In the genomic region with DNA sequence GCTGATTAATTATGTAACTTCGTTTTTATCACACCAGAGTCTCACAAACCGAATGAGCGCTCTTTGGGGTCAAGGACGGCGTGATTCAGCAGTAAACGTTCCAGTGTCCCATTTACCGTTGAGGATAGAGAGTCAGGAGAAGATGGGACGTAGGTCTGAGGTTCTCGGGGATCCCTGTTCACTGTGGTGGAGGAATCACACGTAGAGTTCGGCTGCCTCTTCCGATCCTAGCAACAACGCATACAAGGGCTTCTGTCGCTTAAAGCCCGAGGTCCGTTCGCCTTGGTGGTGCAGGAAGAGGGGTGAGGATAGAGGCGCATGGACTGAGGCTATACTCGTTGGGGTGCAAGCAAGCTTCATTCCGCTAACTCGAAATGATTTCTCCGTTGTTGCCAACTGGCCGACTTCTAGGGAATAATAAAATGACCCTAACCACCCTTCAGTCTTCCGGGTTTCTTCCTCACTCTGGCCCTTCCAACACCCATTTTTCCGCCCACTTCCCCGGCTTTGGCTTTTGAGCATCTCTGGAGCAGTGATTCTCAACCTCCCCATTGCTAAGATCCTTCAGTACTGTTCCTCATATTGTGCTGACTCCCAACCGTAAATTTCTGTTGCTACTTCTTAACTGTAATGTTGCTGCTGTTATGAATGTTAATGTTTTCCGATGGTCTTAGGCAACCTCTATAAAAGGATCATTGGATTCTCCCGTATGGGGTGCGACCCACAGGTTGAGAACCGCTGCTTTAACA, we compare ENCODE assay signal across 8 mouse cellular contexts. TPM values are rescaled to one million over a fixed set of nuclear protein-coding genes. Genes with fewer than 3 reads are reported as not detected.
A peak's percentile ranks its signal among the peaks of the same experiment; 100 is the strongest.
DNase-seq lines count a peak whose midpoint lies in the region; ATAC-seq and TF ChIP-seq lines count a peak whose summit lies in the region.

No protein-coding gene starts in this region.

- 1% methylated on average over 31 of the region's 31 CpGs for WGBS in limb, embryonic 14.5 days
- 1% methylated on average over 31 of the region's 31 CpGs for WGBS in midbrain, embryonic 14.5 days

- peaks cover 15% of the 10 kb centered on the region for H3K4me1 ChIP-seq in limb, embryonic 14.5 days (ENCODE audit: control insufficient read depth, insufficient read depth, low read length)
- peaks cover 22% of the 10 kb centered on the region for H3K4me1 ChIP-seq in midbrain, embryonic 14.5 days (ENCODE audit: control insufficient read depth, insufficient read depth, low read length)

- H3K27me3 ChIP-seq in limb, embryonic 14.5 days (ENCODE audit: control insufficient read depth, insufficient read depth, low read length): no peaks in the 10 kb centered on the region
- no peaks in the 10 kb centered on the region for H3K27me3 ChIP-seq in midbrain, embryonic 14.5 days (ENCODE audit: control insufficient read depth, insufficient read depth, low read length)

- peak overlapping the region; percentile 57 for H3K4me2 ChIP-seq in limb, embryonic 14.5 days (replicated peaks; ENCODE audit: low read depth, low read length, severe bottlenecking)
- peak overlapping the region; percentile 67 for H3K4me2 ChIP-seq in midbrain, embryonic 14.5 days (ENCODE audit: low read length)

- no peaks in the 10 kb centered on the region for H3K9me3 ChIP-seq in limb, embryonic 14.5 days (ENCODE audit: control insufficient read depth, low read length)
- H3K9me3 ChIP-seq in midbrain, embryonic 14.5 days (ENCODE audit: control insufficient read depth, low read length): no peaks in the 10 kb centered on the region

- H3K36me3 ChIP-seq in limb, embryonic 14.5 days (ENCODE audit: control insufficient read depth, insufficient read depth, low read length): peaks cover 4% of the 10 kb centered on the region
- H3K36me3 ChIP-seq in midbrain, embryonic 14.5 days (ENCODE audit: control insufficient read depth, insufficient read depth, low read length): no peaks in the 10 kb centered on the region

- H3K9ac ChIP-seq in limb, embryonic 14.5 days (ENCODE audit: low read depth, low read length, severe bottlenecking): peak overlapping the region; percentile 49
- H3K9ac ChIP-seq in midbrain, embryonic 14.5 days (replicated peaks; ENCODE audit: low read length): peak overlapping the region; percentile 59

- peak; percentile 11; the same call in 1 of the 2 replicates for ATAC-seq in limb, embryonic 14.5 days (ENCODE audit: low FRiP score, low read depth)
- ATAC-seq in midbrain, embryonic 14.5 days (ENCODE audit: low FRiP score, low TSS enrichment): no peak; the same call in 1 of the 2 replicates

- TF ChIP-seq POLR2A in limb, embryonic 14.5 days (IDR thresholded peaks at IDR 0.05; ENCODE audit: borderline replicate concordance, extremely low read depth, insufficient read depth, insufficient read length): no peak; the same call in 1 of the 2 replicates

- peak overlapping the region; percentile 95 for H3K4me3 ChIP-seq in limb, embryonic 14.5 days (replicated peaks; ENCODE audit: low read length)
- peak overlapping the region; percentile 99 for H3K4me3 ChIP-seq in midbrain, embryonic 14.5 days (replicated peaks; ENCODE audit: low read depth, low read length)

- peak; percentile 43 to 62 for DNase-seq in layer of hippocampus, adult 18-20 months (ENCODE audit: low spot score in 2 of 2)
- DNase-seq in layer of hippocampus, adult 9-10 months (ENCODE audit: low spot score): no peak
- peak; percentile 74 for DNase-seq in cerebellum, adult 9-11 months
- DNase-seq in frontal cortex, postnatal 25 days (ENCODE audit: low spot score in 2 of 2): peak; percentile 31 to 36
- peak; percentile 44 for DNase-seq in hindlimb bud, embryonic 11.5 days (ENCODE audit: extremely low spot score, low read depth, low spot score)
- DNase-seq in limb, embryonic 14.5 days (ENCODE audit: low spot score): no peak
- peak; percentile 65 for DNase-seq in midbrain, embryonic 14.5 days
- peak; percentile 16 to 34 for DNase-seq in spleen, postnatal 36 days (ENCODE audit: low spot score in 2 of 2)

- H3K27ac ChIP-seq in limb, embryonic 14.5 days (replicated peaks; ENCODE audit: low read depth, low read length): peak overlapping the region; percentile 65
- peak overlapping the region; percentile 98 for H3K27ac ChIP-seq in midbrain, embryonic 14.5 days (replicated peaks; ENCODE audit: low read depth, low read length)

RNA-seq across cellular contexts. Expression of a gene that starts 1.4 kb away (rescaled TPM):
- total RNA-seq in layer of hippocampus, adult 18-20 months (2021): 100 to 1,000 TPM; 136 to 142 TPM
- polyA plus RNA-seq in limb, embryonic 14.5 days (2012; rRNA removed): 70.5 and 87.7 TPM in 2 replicates
- 29.3 and 32.0 TPM in 2 replicates for polyA plus RNA-seq in limb, embryonic 14.5 days (2014; fragmentation: Nextera tagmentation; extraction: Ambion mirVana)
- polyA plus RNA-seq in midbrain, embryonic 14.5 days (2014; fragmentation: Nextera tagmentation; extraction: Ambion mirVana): 51.8 and 76.3 TPM in 2 replicates

RNA-seq across cellular contexts. Expression of a gene that starts 31.2 kb away (rescaled TPM):
- 100 to 1,000 TPM; 119 to 124 TPM for total RNA-seq in layer of hippocampus, adult 18-20 months (2021)
- polyA plus RNA-seq in limb, embryonic 14.5 days (2012; rRNA removed): 35.5 and 44.8 TPM in 2 replicates
- 70.5 and 76.7 TPM in 2 replicates for polyA plus RNA-seq in limb, embryonic 14.5 days (2014; fragmentation: Nextera tagmentation; extraction: Ambion mirVana)
- 40.3 and 46.3 TPM in 2 replicates for polyA plus RNA-seq in midbrain, embryonic 14.5 days (2014; fragmentation: Nextera tagmentation; extraction: Ambion mirVana)

RNA-seq across cellular contexts. Expression of a gene that starts 31.4 kb away (rescaled TPM):
- total RNA-seq in layer of hippocampus, adult 18-20 months (2021): 10 to 100 TPM; 19.5 to 20.1 TPM
- 66.9 and 68.2 TPM in 2 replicates for polyA plus RNA-seq in limb, embryonic 14.5 days (2012; rRNA removed)
- 41.5 and 51.9 TPM in 2 replicates for polyA plus RNA-seq in limb, embryonic 14.5 days (2014; fragmentation: Nextera tagmentation; extraction: Ambion mirVana)
- polyA plus RNA-seq in midbrain, embryonic 14.5 days (2014; fragmentation: Nextera tagmentation; extraction: Ambion mirVana): 36.4 and 40.4 TPM in 2 replicates

RNA-seq across cellular contexts. Expression of a gene that starts 38.4 kb away (rescaled TPM):
- 1 to 10 TPM; 2.2 to 3.0 TPM for total RNA-seq in layer of hippocampus, adult 18-20 months (2021)
- 22.1 and 43.0 TPM in 2 replicates for polyA plus RNA-seq in limb, embryonic 14.5 days (2012; rRNA removed)
- 78.7 and 83.6 TPM in 2 replicates for polyA plus RNA-seq in limb, embryonic 14.5 days (2014; fragmentation: Nextera tagmentation; extraction: Ambion mirVana)
- 16.0 and 24.1 TPM in 2 replicates for polyA plus RNA-seq in midbrain, embryonic 14.5 days (2014; fragmentation: Nextera tagmentation; extraction: Ambion mirVana)

RNA-seq across cellular contexts. Expression of a gene that starts 44.8 kb away (rescaled TPM):
- total RNA-seq in layer of hippocampus, adult 18-20 months (2021): 10 to 100 TPM; 24.6 to 26.1 TPM
- 0.09 and 0.11 TPM in 2 replicates for polyA plus RNA-seq in limb, embryonic 14.5 days (2012; rRNA removed)
- 0.04 TPM in 2 replicates for polyA plus RNA-seq in limb, embryonic 14.5 days (2014; fragmentation: Nextera tagmentation; extraction: Ambion mirVana)
- polyA plus RNA-seq in midbrain, embryonic 14.5 days (2014; fragmentation: Nextera tagmentation; extraction: Ambion mirVana): 3.5 and 4.2 TPM in 2 replicates

Comparison
In these comparisons a context has a peak if more than half of its experiments do, and no peak if none do; other contexts are left out.
1. DNase-seq: peak in layer of hippocampus, adult 18-20 months (2 of 2), cerebellum, adult 9-11 months (single experiment), frontal cortex, postnatal 25 days (2 of 2), hindlimb bud, embryonic 11.5 days (single experiment), midbrain, embryonic 14.5 days (single experiment) and spleen, postnatal 36 days (2 of 2); none in layer of hippocampus, adult 9-10 months (single experiment) and limb, embryonic 14.5 days (single experiment).